Mouse (Mus musculus) stomach, postnatal 0 days (tissue): ENCODE results near the gene Zfp385b. TPM values are rescaled to one million over a fixed set of nuclear protein-coding genes. Genes with fewer than 3 reads are reported as not detected.

Experiments
- ATAC-seq: fragments of 200-750 bp; cut with Nextera tagmentation; 2 replicates; pipeline ENCODE4 v1.8.0; 2017; ENCODE audit not compliant: low FRiP score, low TSS enrichment
- DNase-seq: peaks from one replicate; pipeline ENCODE4 v3.0.0-alpha.2; 2016; ENCODE audit warnings: low spot score
- H3K27ac ChIP-seq: fragments of 300-500 bp; sonication (generic); replicated peaks from 2 replicates; pipeline ENCODE4 v1.5.1; 2014; ENCODE audit warnings: mild to moderate bottlenecking, control low read depth
- H3K27me3 ChIP-seq: fragments of 300-500 bp; sonication (generic); 2 replicates; pipeline ENCODE4 v1.6.1; 2014; ENCODE audit warnings: low read length; ENCODE audit not compliant: control insufficient read depth, insufficient read depth
- H3K36me3 ChIP-seq: fragments of 300-500 bp; sonication (generic); 2 replicates; pipeline ENCODE4 v1.6.1; 2014; ENCODE audit warnings: low read length, mixed read lengths; ENCODE audit not compliant: control insufficient read depth, insufficient read depth
- H3K4me1 ChIP-seq: fragments of 300-500 bp; sonication (generic); replicated peaks from 2 replicates; pipeline ENCODE4 v1.6.1; 2014; ENCODE audit warnings: antibody characterized with exemption; ENCODE audit not compliant: control insufficient read depth, insufficient read depth
- H3K4me2 ChIP-seq: fragments of 300-500 bp; sonication (generic); replicated peaks from 2 replicates; pipeline ENCODE4 v1.6.1; 2014; ENCODE audit warnings: low read depth, mild to moderate bottlenecking, control low read depth, moderate library complexity
- H3K4me3 ChIP-seq: fragments of 300-500 bp; sonication (generic); 2 replicates; pipeline ENCODE4 v1.5.1; 2014; ENCODE audit warnings: low read depth, low read length, control low read depth
- H3K9ac ChIP-seq: fragments of 300-500 bp; sonication (generic); 2 replicates; pipeline ENCODE4 v1.6.1; 2014; ENCODE audit warnings: mild to moderate bottlenecking, low read length, control low read depth, mixed read lengths
- H3K9me3 ChIP-seq: fragments of 300-500 bp; sonication (generic); 2 replicates; pipeline ENCODE4 v1.6.1; 2016; ENCODE audit warnings: low read length; ENCODE audit not compliant: control insufficient read depth
- CTCF ChIP-seq: IDR thresholded peaks from 2 replicates; pipeline ENCODE4 v1.5.1; 2016; ENCODE audit warnings: antibody characterized with exemption, low read depth, mild to moderate bottlenecking, moderate library complexity
- EP300 ChIP-seq: optimal IDR thresholded peaks from 2 replicates; pipeline ENCODE3; 2016; ENCODE audit warnings: antibody characterized with exemption
- WGBS: fragments of 180-500 bp; shearing (Covaris S2); extraction: QIAGEN DNeasy Blood & Tissue Kit; methylation state at CpG from one replicate; pipeline ENCODE4 v1.1.7; 2014; 5-methylcytosine and 5-hydroxymethylcytosine counted together
- polyA plus RNA-seq: library from polyadenylated mRNA; unstranded; fragments of >200 nt; fragmentation: Nextera tagmentation; extraction: Ambion mirVana; gene quantifications from 2 replicates; pipeline ENCODE4 v1.2.1, GENCODE M21; 2015

Zfp385b gene
- polyA plus RNA-seq, 1 experiment from 2014 or later: 10.2 TPM

GRCm38 (mm10) chr2:77815775-77816412 lies 3.5 kb downstream of the Zfp385b start:
- DNase-seq: peak; percentile 16
- H3K27ac ChIP-seq: no peak overlapping the region
- peak overlapping the region; percentile 97 for H3K4me2 ChIP-seq
- ATAC-seq: no peak
- H3K4me1 ChIP-seq: no peaks in the 10 kb centered on the region
- H3K27me3 ChIP-seq: no peaks in the 10 kb centered on the region
- TF ChIP-seq EP300 (no peak), CTCF (no peak)
- no peaks in the 10 kb centered on the region for H3K9me3 ChIP-seq
- peak overlapping the region; percentile 51 for H3K9ac ChIP-seq
- H3K4me3 ChIP-seq: peak overlapping the region; percentile 55
- WGBS: 3% methylated on average over 20 of the region's 20 CpGs
- H3K36me3 ChIP-seq: no peaks in the 10 kb centered on the region

DNA sequence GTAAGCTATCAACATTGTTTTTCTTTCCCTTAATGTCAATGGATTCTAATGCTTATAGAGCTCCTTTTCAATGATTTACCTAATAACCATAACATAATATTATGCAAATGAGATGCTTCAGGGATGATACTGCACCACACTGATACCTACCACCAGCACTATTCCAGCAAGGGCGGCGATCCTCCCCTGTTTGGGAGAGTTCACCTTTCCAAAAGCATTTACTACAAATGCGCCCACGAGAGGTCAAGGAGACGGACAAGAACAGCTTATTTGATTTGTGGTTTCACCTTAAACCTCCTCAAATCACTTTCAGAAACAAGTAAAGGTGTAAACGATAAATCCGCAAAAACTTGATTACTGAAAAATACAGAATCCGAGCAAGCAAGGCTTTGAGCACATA lies 4.5 kb downstream of the Zfp385b start:
- H3K4me2 ChIP-seq: no peak overlapping the region
- no peak overlapping the region for H3K4me3 ChIP-seq
- DNase-seq (no peak), ATAC-seq (no peak)
- H3K9ac ChIP-seq: no peak overlapping the region
- no peaks in the 10 kb centered on the region for H3K36me3 ChIP-seq
- H3K4me1 ChIP-seq: no peaks in the 10 kb centered on the region
- H3K27ac ChIP-seq: no peak overlapping the region
- H3K27me3 ChIP-seq: no peaks in the 10 kb centered on the region
- no peaks in the 10 kb centered on the region for H3K9me3 ChIP-seq
- no peak for TF ChIP-seq EP300
- TF ChIP-seq CTCF: no peak
- 80% methylated on average over 8 of the region's 8 CpGs for WGBS

- ATAC-seq: no peak
- Histone ChIP-seq H3K4me3 (no peak overlapping the region), H3K27ac (no peak overlapping the region), H3K9ac (no peak overlapping the region), H3K9me3 (no peaks in the 10 kb centered on the region), H3K4me1 (no peaks in the 10 kb centered on the region), H3K27me3 (no peaks in the 10 kb centered on the region), H3K4me2 (no peak overlapping the region), H3K36me3 (no peaks in the 10 kb centered on the region)
- no peak for TF ChIP-seq EP300
- no peak for TF ChIP-seq CTCF
- DNase-seq: no peak
- WGBS: 61% methylated on average over 3 of the region's 3 CpGs
Observed at GRCm38 (mm10) chr2:77813029-77813428, 6.4 kb downstream of the Zfp385b start.

- H3K4me1 ChIP-seq: no peaks in the 10 kb centered on the region
- WGBS: 93% methylated on average over 5 of the region's 5 CpGs
- no peak overlapping the region for H3K4me2 ChIP-seq
- DNase-seq: no peak
- H3K9me3 ChIP-seq: no peaks in the 10 kb centered on the region
- no peak for TF ChIP-seq EP300
- no peak for TF ChIP-seq CTCF
- no peak overlapping the region for H3K27ac ChIP-seq
- no peaks in the 10 kb centered on the region for H3K36me3 ChIP-seq
- ATAC-seq: no peak
- H3K4me3 ChIP-seq: no peak overlapping the region
- no peaks in the 10 kb centered on the region for H3K27me3 ChIP-seq
- H3K9ac ChIP-seq: no peak overlapping the region
Observed at GRCm38 (mm10) chr2:77810748-77811147, 8.7 kb downstream of the Zfp385b start.

- no peaks in the 10 kb centered on the region for H3K4me1 ChIP-seq
- no peak overlapping the region for H3K4me3 ChIP-seq
- H3K27me3 ChIP-seq: no peaks in the 10 kb centered on the region
- DNase-seq: no peak
- no peak overlapping the region for H3K27ac ChIP-seq
- H3K9me3 ChIP-seq: no peaks in the 10 kb centered on the region
- WGBS: 89% methylated on average over 7 of the region's 7 CpGs
- H3K9ac ChIP-seq: no peak overlapping the region
- ATAC-seq: no peak
- no peak for TF ChIP-seq EP300
- TF ChIP-seq CTCF: no peak
- H3K4me2 ChIP-seq: no peak overlapping the region
- no peaks in the 10 kb centered on the region for H3K36me3 ChIP-seq
Observed at GRCm38 (mm10) chr2:77804781-77805180, 14.7 kb downstream of the Zfp385b start.

DNA sequence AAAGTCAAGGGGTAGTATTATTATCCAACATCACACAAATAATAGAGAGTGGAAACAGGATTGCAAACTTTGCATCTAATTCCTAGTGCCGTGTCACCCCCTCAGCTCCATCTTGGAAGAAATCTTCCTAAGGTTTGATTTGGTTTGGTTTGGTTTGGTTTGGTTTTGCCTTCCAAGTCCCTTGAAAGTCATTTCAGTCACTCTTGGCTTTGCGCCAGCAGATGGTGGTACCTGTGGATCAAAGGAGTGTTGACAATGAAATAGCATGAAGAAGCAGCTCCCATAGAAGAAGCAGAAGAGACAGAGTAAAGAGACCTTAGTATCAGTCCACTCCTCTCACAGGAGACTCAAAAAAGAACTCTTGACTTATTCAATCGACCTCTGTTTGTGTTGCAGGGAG lies 17.1 kb downstream of the Zfp385b start:
- ATAC-seq (no peak), DNase-seq (no peak)
- H3K27me3 ChIP-seq: no peaks in the 10 kb centered on the region
- H3K9me3 ChIP-seq: no peaks in the 10 kb centered on the region
- no peak overlapping the region for H3K9ac ChIP-seq
- no peaks in the 10 kb centered on the region for H3K36me3 ChIP-seq
- H3K27ac ChIP-seq: no peak overlapping the region
- TF ChIP-seq EP300 (no peak), CTCF (no peak)
- no peak overlapping the region for H3K4me3 ChIP-seq
- no peaks in the 10 kb centered on the region for H3K4me1 ChIP-seq
- H3K4me2 ChIP-seq: no peak overlapping the region
- 87% methylated on average over 3 of the region's 3 CpGs for WGBS
